Mouse (Mus musculus) left cerebral cortex, adult 8-10 months (tissue): ENCODE data around the gene Ptpre. TPM values are rescaled to one million over a fixed set of nuclear protein-coding genes. Genes with fewer than 3 reads are reported as not detected.
"Not testable (repeated sequence)": the region's sequence is repeated elsewhere in the genome, so short reads cannot be mapped to it uniquely, and the experiment has no call there.

Experiments
- DNase-seq, 2 experiments: peaks; one replicate each; pipeline ENCODE4 v3.0.0; 2022; ENCODE audit warnings: low spot score in 2 of 2
- total RNA-seq, 4 experiments: library from RNA; stranded (reverse); gene quantifications; 2 replicates each; pipeline ENCODE4 v1.2.4; 2022

The Ptpre gene
- total RNA-seq, 4 experiments from 2014 or later: 26.4 to 28.1 (median 27.5) TPM

DNA sequence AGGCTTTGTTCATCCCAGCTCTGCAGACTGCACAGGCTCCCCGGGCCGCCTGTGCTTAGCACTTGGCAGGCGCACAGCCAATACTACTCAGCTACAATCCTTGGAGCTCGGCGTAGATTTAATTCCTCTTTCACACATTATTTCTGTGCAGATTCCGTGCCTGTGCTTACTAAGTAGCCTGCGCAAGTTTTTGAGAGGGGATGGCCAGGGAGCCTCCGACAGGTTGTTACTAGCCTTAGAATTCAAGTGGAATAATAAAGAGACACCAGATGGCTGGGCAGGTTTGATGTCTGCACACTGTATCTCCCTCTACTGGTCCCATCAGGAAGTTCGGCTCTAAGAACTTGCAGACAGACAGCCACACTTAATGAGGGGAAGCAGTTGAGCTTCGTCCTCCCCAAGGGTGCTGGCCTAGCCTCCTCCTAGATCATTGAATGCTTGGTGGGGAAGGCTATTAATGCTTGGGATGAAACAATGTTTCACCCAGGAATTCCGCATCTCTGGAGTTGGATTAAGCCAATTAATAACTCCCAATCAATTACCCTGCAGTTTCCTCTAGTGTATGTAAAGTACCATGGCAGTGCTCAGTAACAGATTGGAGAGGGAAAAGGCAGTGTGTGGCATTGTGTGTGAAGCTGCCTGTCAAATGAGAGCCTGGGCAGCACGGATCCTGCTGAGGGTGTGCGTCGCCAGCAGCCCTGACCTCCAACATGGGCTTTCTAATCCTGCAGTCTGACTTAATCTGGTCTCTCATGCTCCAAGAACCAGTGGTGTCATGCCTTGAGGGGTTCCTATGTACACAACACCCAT, 104.6 kb downstream of the Ptpre start:
- peak; percentile 31 to 70 for DNase-seq

DNA sequence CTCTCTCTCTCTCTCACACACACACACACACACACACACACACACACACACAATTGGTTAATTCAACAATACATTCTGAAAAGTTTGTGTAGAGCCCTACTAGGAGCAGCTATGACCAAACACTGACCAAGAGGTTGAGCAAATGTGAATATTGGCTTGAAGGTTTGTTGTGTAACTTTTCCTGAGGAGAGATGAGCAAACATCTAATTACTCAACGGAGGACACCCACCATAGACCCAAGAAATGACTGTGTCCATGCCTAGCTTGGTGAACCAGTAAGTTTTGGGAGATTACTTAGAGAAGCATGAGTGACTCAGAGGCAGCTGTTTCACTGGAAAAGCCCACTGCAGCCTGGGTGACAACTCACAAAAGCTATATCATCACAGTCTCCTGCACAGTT, 107.2 kb downstream of the Ptpre start:
- DNase-seq: no peak

DNA sequence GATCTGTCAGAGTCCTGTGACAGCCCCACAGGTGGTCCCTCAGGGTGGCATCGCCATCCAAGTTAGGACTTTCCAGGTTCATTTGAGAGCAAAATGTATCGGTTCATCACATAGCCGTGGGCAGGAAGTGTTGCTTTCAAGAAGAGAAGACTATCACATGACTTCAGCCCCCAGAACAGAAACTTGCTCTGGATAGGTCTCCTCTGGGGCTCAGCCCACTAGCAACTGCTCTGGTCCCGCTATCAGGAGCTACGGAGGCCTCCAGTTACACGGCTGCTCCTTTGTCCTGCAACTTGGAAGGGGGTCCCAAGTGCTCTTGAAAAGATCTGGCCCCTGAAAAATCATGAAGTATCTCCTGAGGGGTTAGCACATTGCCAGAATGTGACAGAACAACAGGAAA, 109.7 kb downstream of the Ptpre start:
- DNase-seq: no peak

DNA sequence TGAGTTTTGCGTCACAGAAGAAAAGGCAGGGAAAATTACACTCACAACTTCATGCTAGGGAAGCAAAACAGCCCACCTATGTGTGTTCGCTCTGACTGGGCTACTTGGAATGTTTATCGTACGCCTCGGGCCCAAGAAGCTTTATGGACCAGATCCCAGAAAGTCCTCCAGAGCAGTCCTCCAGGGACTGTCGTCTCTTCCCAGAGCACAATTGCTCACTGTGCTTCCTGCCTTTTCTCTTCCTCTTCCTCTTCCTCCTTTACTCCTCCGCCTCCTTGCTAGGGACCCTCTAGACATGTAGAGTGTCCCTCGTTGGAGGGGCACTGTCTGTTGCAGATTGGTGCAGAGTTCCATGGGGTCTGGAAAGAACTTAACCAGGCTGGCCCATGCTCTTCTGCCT, 111.5 kb downstream of the Ptpre start:
- DNase-seq: no peak

DNA sequence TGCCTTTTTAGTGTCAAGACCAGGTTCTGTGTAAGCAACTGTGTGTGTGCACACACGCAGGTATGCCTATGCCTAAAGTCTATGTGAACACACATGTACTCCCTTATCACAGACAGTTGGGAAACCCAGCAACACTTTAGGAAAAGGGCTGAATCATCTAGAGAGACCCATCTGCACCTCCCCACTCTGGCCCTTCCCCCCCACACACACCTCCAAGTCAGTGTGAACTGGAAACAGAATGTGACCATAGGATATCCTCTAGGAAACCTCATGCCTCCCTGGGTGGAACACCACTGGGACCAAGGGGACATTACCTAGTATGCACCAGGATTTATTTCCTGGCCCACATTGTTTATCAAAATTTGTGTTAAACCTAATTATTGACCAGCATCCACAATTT, 112.0 kb downstream of the Ptpre start:
- no peak for DNase-seq

DNA sequence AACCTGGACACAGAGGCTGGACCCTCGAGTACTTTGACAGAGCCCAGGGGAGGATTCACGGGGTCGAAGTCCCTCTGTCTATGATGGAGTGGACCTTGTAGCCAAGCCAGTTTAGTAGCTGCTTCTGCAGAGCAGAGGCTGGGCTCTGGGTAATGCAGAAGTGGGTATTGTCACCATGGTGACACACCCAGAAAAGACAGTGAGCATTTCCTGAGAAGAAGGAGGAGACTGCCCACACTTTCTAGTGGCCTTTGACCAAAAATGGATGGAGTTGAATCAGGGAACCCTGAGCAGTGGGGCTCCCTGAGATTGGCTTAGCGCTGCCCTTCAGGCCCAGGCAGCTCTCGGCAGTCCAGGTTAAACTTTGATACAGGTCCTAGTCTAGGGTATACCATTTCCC, 112.8 kb downstream of the Ptpre start:
- no peak for DNase-seq

DNA sequence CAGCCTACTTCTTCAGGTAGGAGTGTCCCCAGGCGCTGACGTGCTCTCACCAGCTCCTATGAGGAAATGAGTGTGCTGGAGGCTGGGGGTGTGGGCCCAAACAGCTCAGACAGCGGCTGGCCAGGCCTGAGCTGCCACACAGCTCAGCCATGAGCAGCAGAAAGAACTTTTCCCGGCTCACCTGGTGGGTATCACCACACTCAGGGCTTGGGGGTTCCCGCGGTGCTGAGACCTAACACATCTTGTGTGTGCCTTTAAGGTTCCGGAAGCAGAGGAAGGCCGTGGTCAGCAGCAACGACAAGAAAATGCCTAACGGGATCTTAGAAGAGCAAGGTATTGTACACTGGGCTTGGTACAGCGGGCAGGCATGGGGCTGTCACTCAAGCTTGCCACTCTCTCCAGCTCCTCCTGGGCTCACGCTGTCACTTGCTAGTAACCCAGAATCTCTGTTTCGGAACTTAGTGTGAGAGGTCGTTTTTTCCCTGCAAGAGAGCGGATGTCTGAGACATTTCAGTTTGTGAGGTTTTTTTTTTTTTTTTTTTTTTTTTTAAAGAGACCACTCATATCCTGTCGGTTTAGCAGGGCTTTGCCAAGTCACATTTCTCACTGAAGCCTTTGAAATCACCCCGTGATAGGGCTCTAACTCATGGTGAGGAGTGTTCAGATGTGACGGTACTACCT, 114.7 kb downstream of the Ptpre start:
- DNase-seq: no peak

DNA sequence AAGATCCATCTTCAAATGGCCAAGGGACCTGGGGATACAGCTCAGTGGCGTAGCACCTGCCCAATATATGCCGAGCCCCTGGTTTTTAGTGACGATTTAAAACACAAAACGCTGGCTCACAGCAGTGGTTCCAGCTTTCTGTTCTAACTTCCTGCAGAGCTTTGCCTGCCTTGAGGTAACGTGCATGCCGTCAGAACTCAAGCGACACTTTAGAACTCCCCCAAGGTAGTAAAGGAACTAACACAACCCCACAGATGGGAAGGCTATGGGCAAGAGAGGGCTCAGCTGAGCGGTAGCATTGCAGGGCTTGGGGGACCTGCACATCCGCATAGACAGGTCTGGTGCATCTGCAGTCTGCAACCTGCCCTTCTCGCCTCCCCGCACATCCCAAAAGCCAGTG, 115.5 kb downstream of the Ptpre start:
- no peak for DNase-seq

DNA sequence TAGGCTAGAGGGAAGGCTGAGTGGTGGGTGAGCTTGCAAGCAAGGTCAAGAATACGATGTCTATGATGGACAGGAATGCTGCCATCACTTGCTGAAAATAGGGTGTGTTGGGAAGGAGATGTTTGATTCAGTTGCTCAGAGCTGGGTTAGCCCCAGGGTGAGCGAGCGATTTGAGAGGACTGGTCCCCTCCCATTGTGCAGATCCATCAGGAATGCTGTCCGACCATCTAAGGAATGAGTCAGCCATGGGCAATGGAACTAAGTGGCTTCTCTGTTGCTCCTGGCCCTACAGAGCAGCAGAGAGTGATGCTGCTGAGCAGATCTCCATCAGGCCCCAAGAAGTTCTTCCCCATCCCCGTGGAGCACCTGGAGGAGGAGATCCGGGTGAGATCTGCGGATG, 116.3 kb downstream of the Ptpre start:
- DNase-seq: no peak

DNA sequence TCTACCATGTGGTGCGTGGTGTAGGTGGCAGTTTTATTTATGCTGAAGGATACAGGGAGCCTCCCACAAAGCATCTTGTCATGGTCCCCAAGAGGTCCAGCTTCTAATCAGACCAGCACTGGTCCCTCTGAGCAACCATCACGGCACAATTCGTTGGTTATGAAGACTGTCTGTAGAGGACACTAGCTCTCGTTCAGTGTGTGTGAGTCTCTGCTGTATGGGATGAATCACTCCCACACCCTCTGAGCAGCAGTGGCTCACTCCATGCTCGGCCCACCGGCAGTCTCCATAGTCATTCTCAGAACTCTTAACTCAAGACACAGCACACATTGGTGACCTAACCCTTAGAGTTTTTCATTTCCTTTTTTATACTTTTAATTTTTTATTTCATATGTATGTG, 117.0 kb downstream of the Ptpre start:
- DNase-seq: no peak

DNA sequence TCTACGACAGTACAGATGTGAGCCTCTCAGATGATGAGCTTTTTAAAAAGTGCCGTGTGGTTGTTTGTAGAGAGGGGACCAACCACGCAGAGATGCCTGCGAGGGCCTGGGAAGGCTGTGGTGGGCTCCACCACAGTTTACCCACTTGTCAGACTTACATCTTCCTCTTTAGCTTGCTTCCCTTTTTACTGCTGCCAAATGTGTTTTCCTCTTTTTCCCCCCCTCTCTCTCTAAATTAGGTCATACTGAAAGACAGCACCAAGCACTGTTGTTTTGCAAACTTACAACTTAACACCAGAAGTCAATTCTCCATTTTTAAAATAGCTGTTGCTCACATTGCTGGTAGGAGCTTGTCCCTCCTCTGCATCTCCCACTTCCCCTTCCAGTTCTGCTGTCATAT, 117.8 kb downstream of the Ptpre start:
- DNase-seq: no peak

DNA sequence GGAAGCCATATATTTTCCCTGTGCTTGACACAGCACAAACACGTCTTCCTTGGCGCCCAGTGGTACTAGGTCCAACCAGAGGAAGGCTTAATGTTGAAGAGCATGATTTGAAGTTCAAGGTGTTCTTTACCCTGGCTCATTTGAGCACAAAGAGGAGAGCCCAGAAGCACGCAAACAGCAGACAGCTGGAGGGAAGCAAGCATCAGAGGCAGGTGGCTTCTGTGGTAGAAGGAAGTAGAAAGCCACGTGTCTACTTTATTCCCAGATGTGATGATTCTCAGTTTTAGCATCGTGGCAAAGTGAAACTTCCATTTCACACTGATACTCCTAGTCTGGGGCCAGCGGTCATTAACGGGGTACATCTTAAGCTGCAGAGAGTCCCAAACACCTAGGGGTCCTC, 120.9 kb downstream of the Ptpre start:
- no peak for DNase-seq

DNA sequence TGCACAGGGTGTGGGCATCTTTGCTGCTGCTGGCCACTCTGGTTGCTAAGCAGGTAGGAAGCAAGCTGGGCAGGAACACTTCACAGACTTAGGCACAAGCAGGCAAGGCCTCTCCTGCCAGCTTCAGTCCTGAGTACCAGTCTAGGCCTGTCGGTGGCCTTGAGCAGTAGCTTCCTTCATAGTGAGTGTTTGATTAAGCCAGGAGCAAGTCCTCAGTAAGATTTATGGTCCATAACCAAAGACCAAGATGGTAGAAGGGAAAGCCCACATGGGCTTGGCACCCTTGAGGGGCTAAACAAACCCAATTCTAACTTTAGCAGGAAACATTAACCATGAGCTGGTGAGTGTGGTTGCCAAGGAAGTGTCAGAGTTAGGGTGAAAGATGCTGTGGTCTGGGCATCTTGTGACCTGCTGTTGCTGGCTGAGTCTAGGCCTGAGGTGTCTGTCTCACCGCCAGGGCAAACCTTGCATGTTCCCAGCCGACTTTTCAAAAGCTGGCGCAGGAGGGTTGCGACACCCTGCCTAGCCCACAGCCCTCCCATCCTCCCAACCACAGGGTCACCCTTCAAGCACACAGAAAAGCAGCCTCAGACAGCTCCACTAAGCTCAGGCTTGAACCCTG, 122.1 kb downstream of the Ptpre start:
- DNase-seq: no peak

DNA sequence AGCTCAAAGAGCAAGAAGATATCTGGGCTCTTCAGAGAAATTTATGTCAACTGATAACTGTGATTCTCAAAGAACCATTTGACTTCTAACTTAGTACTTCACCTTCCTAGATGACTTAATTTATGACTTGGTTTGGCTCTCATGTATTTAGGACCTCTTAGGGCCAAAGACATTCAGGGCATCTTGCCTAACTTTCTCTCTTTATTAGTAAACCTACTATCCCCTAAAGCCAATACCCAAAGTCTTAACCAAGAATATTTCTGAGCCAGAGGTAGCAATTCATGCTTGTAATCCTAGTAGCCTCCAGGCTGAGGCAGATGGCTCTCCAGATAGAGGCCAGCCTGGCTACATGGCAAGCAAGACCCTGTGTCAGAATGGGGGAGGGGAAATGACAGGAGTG, 123.0 kb downstream of the Ptpre start:
- no peak for DNase-seq

DNA sequence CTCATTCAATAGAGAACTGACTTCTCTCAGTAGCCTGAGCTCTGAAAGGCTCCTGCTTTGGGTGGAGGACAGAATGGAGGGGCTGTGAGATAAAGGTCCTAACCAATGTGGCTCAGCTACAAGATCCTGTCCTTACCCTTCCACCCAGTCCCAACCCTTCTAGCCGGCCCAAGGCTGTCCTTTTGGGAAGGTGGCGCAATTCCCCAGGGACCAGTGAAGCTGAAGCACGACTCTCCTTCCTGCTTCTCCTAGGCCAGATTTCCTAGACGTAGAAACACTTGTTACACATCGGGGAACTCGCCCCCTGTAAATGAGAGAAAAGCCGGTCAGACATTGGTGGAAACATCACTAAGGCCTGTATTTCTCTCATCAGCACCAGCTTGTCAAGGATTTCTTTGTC, 126.9 kb downstream of the Ptpre start:
- DNase-seq: no peak

DNA sequence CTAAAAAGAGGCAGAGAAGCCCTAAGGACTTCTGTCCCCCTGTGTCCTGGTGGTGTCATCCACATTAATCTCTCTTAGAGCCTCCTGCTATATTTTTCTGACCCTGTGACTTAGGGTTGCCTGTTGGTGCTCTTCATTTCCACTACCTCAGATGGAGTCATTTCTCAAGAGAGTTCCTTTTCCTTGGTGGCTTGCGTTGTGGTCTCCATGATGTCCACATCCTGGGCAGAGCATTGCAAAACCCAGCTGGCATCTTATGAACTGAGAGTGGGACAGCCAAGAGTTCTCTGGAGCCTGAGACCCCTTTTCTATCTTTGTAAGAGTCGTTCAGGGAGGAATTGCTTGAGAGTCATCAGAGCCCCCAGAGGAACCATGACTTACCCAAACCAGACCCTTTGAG, 129.0 kb downstream of the Ptpre start:
- DNase-seq: no peak

DNA sequence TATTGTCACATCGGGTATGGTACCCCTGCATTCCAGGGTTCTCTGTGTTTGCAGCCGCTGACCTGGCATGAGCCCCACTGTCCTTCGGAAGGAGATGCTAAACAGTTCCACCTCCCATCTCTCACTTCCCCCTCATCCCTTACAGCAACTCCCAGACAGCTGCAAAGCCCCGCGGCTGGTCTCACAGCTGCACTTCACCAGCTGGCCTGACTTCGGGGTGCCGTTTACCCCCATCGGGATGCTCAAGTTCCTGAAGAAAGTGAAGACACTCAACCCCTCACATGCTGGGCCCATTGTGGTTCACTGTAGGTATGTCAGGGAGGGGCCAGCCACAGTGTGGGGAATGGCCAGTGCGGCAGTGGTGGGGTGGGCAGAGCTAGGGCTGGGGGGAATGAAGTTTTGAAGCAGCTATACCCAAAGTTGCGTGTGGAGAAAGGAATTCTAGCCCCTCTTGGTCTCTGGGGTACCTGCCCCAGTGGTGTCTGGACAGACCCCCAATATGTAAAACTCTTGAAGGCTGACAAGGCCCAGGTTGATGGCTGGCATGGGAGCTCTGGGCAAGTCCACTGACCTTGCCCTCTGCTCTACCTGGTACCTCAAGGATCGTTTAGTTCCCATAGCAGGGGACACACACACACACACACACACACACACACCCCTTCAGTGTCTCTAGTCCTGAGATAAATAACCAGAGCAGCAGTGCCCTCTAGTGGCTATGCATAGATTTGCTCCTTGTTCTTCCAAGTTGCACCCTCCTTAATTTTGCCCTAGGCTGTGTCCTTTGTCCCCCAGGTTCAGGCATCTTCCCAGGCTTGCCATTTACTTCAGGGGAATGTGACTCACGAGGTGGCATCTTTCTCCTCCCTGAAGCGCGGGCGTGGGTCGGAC, 131.8 kb downstream of the Ptpre start:
- peak in 1 of 2 experiments; percentile 28 for DNase-seq

DNA sequence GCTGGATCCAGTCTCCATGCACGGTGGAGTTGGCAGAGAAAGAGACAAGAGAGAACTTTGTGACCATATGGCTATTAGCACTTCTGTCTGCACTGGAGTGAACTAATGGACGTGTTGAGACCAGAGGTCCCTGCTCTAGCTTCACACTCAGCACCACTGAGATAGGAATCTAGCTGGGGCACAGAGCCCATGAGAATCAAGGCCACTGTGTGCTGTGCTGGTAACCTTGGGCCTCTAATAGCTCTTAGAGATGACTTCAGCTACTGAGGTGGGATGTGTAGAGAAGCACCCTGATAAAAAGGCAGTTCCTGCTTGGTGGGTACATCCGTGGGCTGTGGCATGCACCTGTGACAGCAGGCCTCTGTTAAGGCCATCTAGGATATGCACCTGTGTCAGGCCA, 136.3 kb downstream of the Ptpre start:
- no peak for DNase-seq

DNA sequence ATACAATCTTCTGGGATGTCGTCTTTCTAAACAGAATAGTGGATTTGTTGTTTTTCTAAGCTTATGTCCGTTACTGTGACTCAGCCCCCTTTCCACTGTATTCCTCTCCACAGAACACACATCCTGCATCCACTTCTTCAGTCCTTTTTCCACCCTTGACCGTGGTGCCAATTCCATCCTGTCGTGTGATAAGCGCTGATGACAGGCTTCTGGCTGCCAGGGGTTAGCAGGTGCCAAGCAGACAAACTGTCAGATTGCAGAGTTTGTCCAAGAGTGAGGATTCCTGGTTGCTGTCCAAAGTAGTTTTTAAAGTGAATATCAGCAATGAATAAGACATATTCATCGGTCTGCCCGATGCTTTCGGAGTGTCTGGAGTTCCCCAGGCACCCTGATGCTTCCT, 139.4 kb downstream of the Ptpre start:
- no peak for DNase-seq

DNA sequence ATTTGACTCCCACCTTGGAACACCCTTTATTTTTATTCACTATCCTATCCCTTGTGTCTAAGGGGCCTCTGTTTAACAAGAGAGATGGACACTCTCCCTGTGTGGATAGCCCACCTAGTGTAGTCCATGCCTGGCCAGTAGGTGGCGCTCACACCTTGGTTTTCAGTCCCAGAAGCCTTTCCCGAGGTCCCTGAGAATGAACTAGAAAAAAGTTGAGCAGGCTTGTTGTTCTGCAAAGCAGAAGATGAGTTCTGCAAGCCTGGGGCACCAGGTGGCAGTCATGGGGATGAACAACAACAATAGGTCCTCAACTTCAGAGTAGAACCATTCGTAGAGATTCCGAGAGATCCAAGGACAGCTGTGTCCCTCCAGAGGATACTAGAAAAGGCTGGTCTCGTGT, 143.1 kb downstream of the Ptpre start:
- DNase-seq: no peak

DNA sequence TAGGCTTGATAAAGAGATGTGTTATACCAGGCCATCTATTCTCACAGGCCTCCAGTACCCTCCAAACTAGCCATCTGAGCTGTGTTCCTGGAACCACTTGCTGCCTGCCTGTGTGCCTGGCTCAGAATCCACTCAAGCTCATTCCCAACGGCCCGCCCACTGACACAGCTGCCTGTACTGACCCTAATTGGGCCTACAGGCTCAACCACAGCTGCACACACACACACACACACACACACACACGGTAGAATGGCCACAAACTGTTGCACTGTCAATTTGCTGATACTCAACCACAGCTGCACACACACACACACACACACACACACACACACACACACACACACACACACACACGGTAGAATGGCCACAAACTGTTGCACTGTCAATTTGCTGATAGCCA, 146.8 kb downstream of the Ptpre start:
- not testable (repeated sequence) for DNase-seq

DNA sequence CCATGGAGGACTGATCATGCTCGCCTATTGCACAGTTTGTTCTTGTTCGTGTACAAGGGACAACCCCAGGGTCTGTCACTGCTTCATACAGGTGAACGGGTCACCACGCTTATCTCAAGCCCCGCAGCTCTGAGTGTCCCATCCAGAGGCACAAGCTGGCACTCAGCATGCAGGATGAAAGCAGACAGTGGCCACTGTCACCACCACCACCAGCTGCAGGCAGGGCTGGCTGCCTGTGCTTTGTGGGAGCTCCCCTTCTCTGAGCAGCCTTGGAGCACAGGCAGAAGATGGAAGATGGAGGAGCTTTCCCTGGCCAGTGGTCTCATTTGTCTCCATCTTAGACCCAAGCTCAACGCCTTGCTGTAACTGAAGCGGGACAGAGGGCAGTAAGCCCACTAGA, 147.7 kb downstream of the Ptpre start:
- no peak for DNase-seq
